Mouse (Mus musculus) hindbrain, embryonic 15.5 days (tissue): ENCODE data around the gene Iqsec1. TPM values are rescaled to one million over a fixed set of nuclear protein-coding genes. Genes with fewer than 3 reads are reported as not detected.

Source experiments
- ATAC-seq: fragments of 200-750 bp; cut with Nextera tagmentation; 2 replicates; pipeline ENCODE4 v1.8.0; 2017; ENCODE audit warnings: low read depth, moderate number of reproducible peaks, moderate TSS enrichment; ENCODE audit not compliant: low FRiP score
- H3K27ac ChIP-seq: fragments of 300-500 bp; sonication (generic); replicated peaks from 2 replicates; pipeline ENCODE4 v1.5.1; 2015; ENCODE audit warnings: mild to moderate bottlenecking, inconsistent platforms
- H3K27me3 ChIP-seq: fragments of 300-500 bp; sonication (generic); 2 replicates; pipeline ENCODE4 v1.6.1; 2015; ENCODE audit warnings: control low read depth, inconsistent platforms
- H3K36me3 ChIP-seq: fragments of 300-500 bp; sonication (generic); 2 replicates; pipeline ENCODE4 v1.6.1; 2015; ENCODE audit warnings: control low read depth, inconsistent platforms
- H3K4me1 ChIP-seq: fragments of 300-500 bp; sonication (generic); replicated peaks from 2 replicates; pipeline ENCODE4 v1.6.1; 2015; ENCODE audit warnings: control low read depth, inconsistent platforms
- H3K4me2 ChIP-seq: fragments of 300-500 bp; sonication (generic); 2 replicates; pipeline ENCODE4 v1.6.1; 2015; ENCODE audit warnings: moderate library complexity, mild to moderate bottlenecking, inconsistent platforms
- H3K4me3 ChIP-seq: fragments of 300-500 bp; sonication (generic); 2 replicates; pipeline ENCODE4 v1.5.1; 2015; ENCODE audit warnings: mild to moderate bottlenecking, inconsistent platforms
- H3K9ac ChIP-seq: fragments of 300-500 bp; sonication (generic); 2 replicates; pipeline ENCODE4 v1.6.1; 2015; ENCODE audit warnings: inconsistent platforms
- H3K9me3 ChIP-seq: fragments of 300-500 bp; sonication (generic); 2 replicates; pipeline ENCODE4 v1.6.1; 2016; ENCODE audit warnings: control low read depth, inconsistent platforms
- WGBS: fragments of 180-500 bp; shearing (Covaris S2); methylation state at CpG from one replicate; pipeline ENCODE4 v1.1.7; 2015; 5-methylcytosine and 5-hydroxymethylcytosine counted together
- polyA plus RNA-seq: library from polyadenylated mRNA; unstranded; fragments of >200 nt; fragmentation: Nextera tagmentation; extraction: Ambion mirVana; gene quantifications from 2 replicates; pipeline ENCODE4 v1.2.1, GENCODE M21; 2015

Gene Iqsec1
- polyA plus RNA-seq, 1 experiment from 2014 or later, result 23.3 TPM

- peaks cover 77% of the 10 kb centered on the region for H3K4me1 ChIP-seq
- H3K4me2 ChIP-seq, result peak overlapping the region; percentile 53
- H3K4me3 ChIP-seq, result peak overlapping the region; percentile 39
- no peaks in the 10 kb centered on the region for H3K9me3 ChIP-seq
- no peaks in the 10 kb centered on the region for H3K27me3 ChIP-seq
- no peak for ATAC-seq
- H3K36me3 ChIP-seq, result no peaks in the 10 kb centered on the region
- H3K9ac ChIP-seq, result peak overlapping the region; percentile 43
- H3K27ac ChIP-seq, result peak overlapping the region; percentile 69
- WGBS, result 16% methylated on average over 5 of the region's 5 CpGs
Observed at GRCm38 (mm10) chr6:90808544-90808943, 179.9 kb downstream of the Iqsec1 start.

- Histone ChIP-seq H3K9ac (peak overlapping the region; percentile 43; the same call in 1 of the 2 replicates), H3K27me3 (no peaks in the 10 kb centered on the region), H3K27ac (peak overlapping the region; percentile 69; the same call in 1 of the 2 replicates), H3K4me2 (peak overlapping the region; percentile 53), H3K4me3 (peak overlapping the region; percentile 39), H3K36me3 (no peaks in the 10 kb centered on the region), H3K9me3 (no peaks in the 10 kb centered on the region), H3K4me1 (peaks cover 80% of the 10 kb centered on the region)
- 56% methylated on average over 3 of the region's 3 CpGs for WGBS
- ATAC-seq, result no peak
Observed at GRCm38 (mm10) chr6:90808134-90808533, 180.4 kb downstream of the Iqsec1 start.

- H3K4me3 ChIP-seq, result no peak overlapping the region
- H3K9me3 ChIP-seq, result no peaks in the 10 kb centered on the region
- no peaks in the 10 kb centered on the region for H3K27me3 ChIP-seq
- peaks cover 82% of the 10 kb centered on the region for H3K4me1 ChIP-seq
- 0 out of 2 replicates have a peak overlapping the region, but pooled peaks have one; percentile 43 for H3K9ac ChIP-seq
- peak overlapping the region; percentile 53 for H3K4me2 ChIP-seq
- H3K27ac ChIP-seq, result 0 out of 2 replicates have a peak overlapping the region, but pooled peaks have one; percentile 26
- 26% methylated on average over 2 of the region's 2 CpGs for WGBS
- no peaks in the 10 kb centered on the region for H3K36me3 ChIP-seq
- no peak for ATAC-seq
Observed at GRCm38 (mm10) chr6:90807581-90807980, 180.9 kb downstream of the Iqsec1 start.

DNA sequence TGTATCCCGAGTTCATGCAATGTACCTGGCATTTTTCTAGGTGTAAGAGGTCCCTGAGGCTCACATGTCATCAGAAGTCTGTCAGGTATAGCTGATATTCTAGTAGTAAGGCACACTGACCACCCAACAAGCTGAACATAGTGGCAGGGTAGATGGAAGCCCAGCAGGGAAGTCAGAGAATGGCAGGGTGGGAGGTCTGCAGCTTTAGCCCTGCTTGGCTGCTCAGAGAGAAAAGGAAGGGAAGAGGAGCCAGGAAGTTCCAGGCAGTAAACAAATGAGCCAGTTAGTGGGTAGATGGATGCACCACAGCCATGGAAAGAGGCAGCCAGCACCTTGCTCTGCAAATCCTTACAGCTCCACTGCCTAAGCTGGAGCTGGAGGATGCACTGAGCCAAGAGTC, 181.7 kb downstream of the Iqsec1 start:
- no peaks in the 10 kb centered on the region for H3K27me3 ChIP-seq
- no peaks in the 10 kb centered on the region for H3K9me3 ChIP-seq
- peaks cover 87% of the 10 kb centered on the region for H3K4me1 ChIP-seq
- H3K4me2 ChIP-seq, result no peak overlapping the region
- no peak for ATAC-seq
- H3K4me3 ChIP-seq, result no peak overlapping the region
- H3K9ac ChIP-seq, result no peak overlapping the region
- H3K36me3 ChIP-seq, result no peaks in the 10 kb centered on the region
- peak overlapping the region; percentile 26; the same call in 1 of the 2 replicates for H3K27ac ChIP-seq
- 81% methylated on average over 1 of the region's 1 CpGs for WGBS

GRCm38 (mm10) chr6:90805101-90805500, 183.4 kb downstream of the Iqsec1 start:
- no peak for ATAC-seq
- Histone ChIP-seq H3K9ac (no peak overlapping the region), H3K36me3 (no peaks in the 10 kb centered on the region), H3K27ac (no peak overlapping the region), H3K9me3 (no peaks in the 10 kb centered on the region), H3K4me3 (no peak overlapping the region), H3K4me2 (no peak overlapping the region), H3K4me1 (peaks cover 74% of the 10 kb centered on the region), H3K27me3 (no peaks in the 10 kb centered on the region)
- 41% methylated on average over 2 of the region's 2 CpGs for WGBS

DNA sequence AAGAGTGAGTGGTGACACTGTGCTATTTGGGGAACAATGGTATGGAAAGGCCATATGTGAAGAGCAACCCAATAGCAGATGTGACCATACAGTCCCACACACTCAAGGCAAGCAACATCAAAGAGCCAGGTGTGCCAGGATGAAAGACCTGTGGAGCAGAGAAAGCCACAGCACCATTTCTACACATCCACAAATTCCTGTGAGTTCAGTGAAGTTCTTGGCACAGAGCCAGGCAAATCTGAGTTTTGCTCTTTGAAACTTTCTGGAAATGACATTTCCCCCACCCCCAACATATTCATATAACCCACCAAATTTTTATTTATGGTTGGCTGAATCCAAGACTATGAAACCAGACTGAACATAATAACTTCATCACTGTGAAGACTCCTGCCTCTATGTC, 183.8 kb downstream of the Iqsec1 start:
- no peak overlapping the region for H3K4me2 ChIP-seq
- H3K4me1 ChIP-seq, result peaks cover 70% of the 10 kb centered on the region
- no peak for ATAC-seq
- H3K27me3 ChIP-seq, result no peaks in the 10 kb centered on the region
- H3K36me3 ChIP-seq, result no peaks in the 10 kb centered on the region
- H3K9me3 ChIP-seq, result no peaks in the 10 kb centered on the region
- no peak overlapping the region for H3K27ac ChIP-seq
- H3K9ac ChIP-seq, result no peak overlapping the region
- H3K4me3 ChIP-seq, result no peak overlapping the region

GRCm38 (mm10) chr6:90802604-90803003, 185.9 kb downstream of the Iqsec1 start:
- no peak overlapping the region for H3K4me3 ChIP-seq

DNA sequence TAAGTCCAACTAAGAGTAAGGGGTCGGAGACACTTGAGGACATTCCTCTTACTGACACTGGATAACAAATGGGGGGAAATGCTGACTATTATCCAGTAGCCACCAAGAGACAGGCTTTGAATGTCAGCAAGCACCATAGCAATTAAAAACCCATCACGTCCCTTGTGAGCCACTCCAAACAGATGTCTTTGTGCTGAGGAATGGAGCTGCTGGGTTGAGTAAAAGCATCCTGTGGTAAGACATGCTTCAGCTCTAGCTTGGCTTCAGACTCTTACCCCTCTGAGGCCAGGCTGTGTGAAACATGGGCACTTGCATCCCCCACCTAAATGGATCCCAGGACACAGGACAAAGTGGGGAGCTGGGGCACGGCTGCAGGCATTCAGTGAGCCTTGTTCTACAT, 186.4 kb downstream of the Iqsec1 start:
- 0 out of 2 replicates have a peak overlapping the region, but pooled peaks have one; percentile 1 for H3K4me2 ChIP-seq
- H3K27ac ChIP-seq, result peak overlapping the region; percentile 71
- H3K9ac ChIP-seq, result no peak overlapping the region
- no peaks in the 10 kb centered on the region for H3K36me3 ChIP-seq
- H3K4me1 ChIP-seq, result peaks cover 44% of the 10 kb centered on the region
- no peaks in the 10 kb centered on the region for H3K27me3 ChIP-seq
- ATAC-seq, result peak; percentile 19; the same call in 1 of the 2 replicates
- WGBS, result 47% methylated on average over 3 of the region's 3 CpGs
- no peaks in the 10 kb centered on the region for H3K9me3 ChIP-seq
- no peak overlapping the region for H3K4me3 ChIP-seq

More at GRCm38 (mm10) chr6:90802604-90803003, 185.9 kb downstream of the Iqsec1 start:
- H3K4me2 ChIP-seq, result 0 out of 2 replicates have a peak overlapping the region, but pooled peaks have one; percentile 1
- H3K27ac ChIP-seq, result peak overlapping the region; percentile 71
- no peak overlapping the region for H3K9ac ChIP-seq
- 41% methylated on average over 8 of the region's 8 CpGs for WGBS
- H3K36me3 ChIP-seq, result no peaks in the 10 kb centered on the region
- peak; percentile 67 for ATAC-seq
- H3K4me1 ChIP-seq, result peaks cover 49% of the 10 kb centered on the region
- no peaks in the 10 kb centered on the region for H3K9me3 ChIP-seq
- H3K27me3 ChIP-seq, result no peaks in the 10 kb centered on the region

DNA sequence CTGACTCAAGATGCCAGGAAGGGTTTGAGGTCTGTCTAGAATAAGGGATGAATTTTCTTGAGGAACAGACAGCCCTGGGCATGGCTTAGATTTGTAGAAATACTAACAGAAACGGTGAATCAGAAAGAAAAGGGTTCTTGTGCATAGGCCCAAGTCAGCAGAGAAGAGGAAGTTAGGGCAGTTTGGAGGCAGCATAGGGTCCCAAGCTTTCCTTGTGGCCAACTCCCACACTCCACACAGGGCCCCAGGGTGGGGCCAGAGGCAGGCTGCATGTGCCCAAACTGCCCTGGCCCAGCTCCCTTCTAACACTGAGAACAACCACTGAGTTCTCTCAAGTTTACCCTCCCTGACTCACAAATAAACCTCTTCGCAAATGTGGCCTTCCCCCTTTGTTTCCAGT, 187.7 kb downstream of the Iqsec1 start:
- no peak overlapping the region for H3K4me2 ChIP-seq
- H3K4me3 ChIP-seq, result no peak overlapping the region
- no peaks in the 10 kb centered on the region for H3K36me3 ChIP-seq
- peaks cover 31% of the 10 kb centered on the region for H3K4me1 ChIP-seq
- WGBS, result 87% methylated on average over 2 of the region's 2 CpGs
- no peak for ATAC-seq
- no peak overlapping the region for H3K27ac ChIP-seq
- H3K27me3 ChIP-seq, result no peaks in the 10 kb centered on the region
- H3K9ac ChIP-seq, result no peak overlapping the region
- no peaks in the 10 kb centered on the region for H3K9me3 ChIP-seq

GRCm38 (mm10) chr6:90799116-90799515, 189.4 kb downstream of the Iqsec1 start:
- H3K27me3 ChIP-seq, result no peaks in the 10 kb centered on the region
- WGBS, result 80% methylated on average over 1 of the region's 1 CpGs
- no peaks in the 10 kb centered on the region for H3K36me3 ChIP-seq
- no peaks in the 10 kb centered on the region for H3K9me3 ChIP-seq
- no peak overlapping the region for H3K4me3 ChIP-seq
- peaks cover 23% of the 10 kb centered on the region for H3K4me1 ChIP-seq
- no peak for ATAC-seq
- no peak overlapping the region for H3K9ac ChIP-seq
- no peak overlapping the region for H3K27ac ChIP-seq
- H3K4me2 ChIP-seq, result no peak overlapping the region

- Histone ChIP-seq H3K4me3 (no peak overlapping the region), H3K9me3 (no peaks in the 10 kb centered on the region), H3K9ac (no peak overlapping the region), H3K4me1 (peaks cover 15% of the 10 kb centered on the region), H3K27me3 (no peaks in the 10 kb centered on the region), H3K4me2 (no peak overlapping the region), H3K27ac (no peak overlapping the region), H3K36me3 (no peaks in the 10 kb centered on the region)
- no peak for ATAC-seq
Observed at GRCm38 (mm10) chr6:90798201-90798600, 190.3 kb downstream of the Iqsec1 start.

- Histone ChIP-seq H3K9ac (no peak overlapping the region), H3K4me2 (no peak overlapping the region), H3K9me3 (no peaks in the 10 kb centered on the region), H3K36me3 (no peaks in the 10 kb centered on the region), H3K4me1 (peaks cover 3% of the 10 kb centered on the region), H3K4me3 (no peak overlapping the region), H3K27ac (no peak overlapping the region), H3K27me3 (no peaks in the 10 kb centered on the region)
- 93% methylated on average over 2 of the region's 2 CpGs for WGBS
- ATAC-seq, result no peak
Observed at GRCm38 (mm10) chr6:90796902-90797596, 191.4 kb downstream of the Iqsec1 start.

GRCm38 (mm10) chr6:90790901-90791300, 197.6 kb downstream of the Iqsec1 start:
- Histone ChIP-seq H3K27me3 (no peaks in the 10 kb centered on the region), H3K4me3 (no peak overlapping the region), H3K9ac (no peak overlapping the region), H3K36me3 (no peaks in the 10 kb centered on the region), H3K27ac (no peak overlapping the region), H3K4me1 (peaks cover 17% of the 10 kb centered on the region), H3K4me2 (no peak overlapping the region), H3K9me3 (no peaks in the 10 kb centered on the region)
- no peak for ATAC-seq
